Mouse (Mus musculus): ENCODE data around the gene Syne1.

The Syne1 gene

DNA sequence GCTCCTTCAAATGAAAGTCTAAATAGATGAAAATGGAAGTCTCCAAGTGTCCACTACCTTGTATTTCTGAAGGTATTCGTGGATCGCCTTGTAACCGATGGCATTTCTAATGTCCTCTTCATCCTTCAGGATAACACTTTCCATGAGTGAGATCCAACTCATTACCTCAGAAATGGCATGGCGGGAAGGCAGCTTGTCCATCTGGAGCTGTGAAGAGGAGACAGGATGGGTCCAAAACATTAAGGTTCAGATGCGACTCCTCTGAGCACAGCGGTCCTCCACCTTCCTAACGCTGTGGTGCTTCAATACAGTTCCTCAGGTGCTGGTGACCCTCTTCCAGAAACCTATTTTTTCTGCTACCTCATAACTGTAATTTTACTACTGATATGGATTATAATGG, 426.5 kb downstream of the Syne1 start:
- DNase-seq: no peak

DNA sequence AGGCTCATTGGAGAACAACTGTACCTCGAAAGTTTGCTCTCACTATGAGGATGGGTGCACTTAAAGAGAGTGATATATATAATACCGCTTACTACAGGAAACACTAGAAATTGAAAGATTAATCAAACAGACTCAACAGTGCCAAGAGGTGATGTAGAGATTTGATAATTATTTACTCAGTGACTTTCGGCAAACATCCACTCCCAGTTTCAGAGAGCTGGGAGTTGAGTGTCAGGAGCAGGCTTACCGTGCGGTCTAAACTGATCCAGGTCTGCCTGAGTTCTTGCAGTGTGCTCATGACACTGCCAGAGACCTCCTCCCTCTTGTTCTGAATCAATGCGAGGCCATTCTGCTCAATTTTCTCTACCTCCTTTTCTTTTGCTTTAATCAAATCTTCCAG, 434.6 kb downstream of the Syne1 start:
- DNase-seq: no peak

DNA sequence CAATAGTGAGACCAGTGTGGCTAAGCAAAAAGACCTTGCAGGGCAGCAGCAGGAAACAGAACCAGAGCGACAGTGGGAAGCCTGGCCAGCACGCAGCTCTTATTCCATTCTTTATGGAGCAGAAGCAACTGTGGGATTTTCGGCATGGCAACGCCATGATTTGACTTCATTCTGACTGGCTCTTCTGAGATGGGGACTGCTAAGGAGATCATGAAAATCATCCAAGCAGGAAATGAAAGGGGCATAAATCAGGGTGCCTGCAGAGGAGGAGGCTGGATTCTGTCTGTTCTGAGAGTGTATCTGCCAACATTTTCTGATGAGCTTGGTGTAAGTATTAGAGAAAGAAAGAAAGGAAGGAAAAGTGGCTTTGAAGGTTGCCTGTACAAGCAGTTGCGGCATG, 435.1 kb downstream of the Syne1 start:
- DNase-seq: no peak

DNA sequence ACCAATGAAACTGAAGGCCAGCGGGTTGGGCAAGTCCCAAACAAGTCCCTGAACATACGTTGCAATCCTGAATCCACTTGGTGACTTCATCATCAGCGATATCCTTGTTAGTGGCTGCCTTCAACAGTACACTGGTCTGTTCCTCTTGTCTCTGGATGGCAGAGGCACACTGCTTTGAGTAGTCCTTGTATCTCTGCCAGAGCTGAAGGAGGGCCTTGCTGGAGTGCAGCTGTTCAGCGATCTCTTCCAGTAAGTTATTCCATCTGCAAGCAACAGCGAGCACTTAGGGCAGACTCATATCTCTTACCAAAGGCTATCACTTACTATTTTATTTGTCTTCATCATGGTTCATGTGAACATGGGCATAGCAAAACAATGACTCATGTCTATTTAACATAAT, 440.5 kb downstream of the Syne1 start:
- no peak for DNase-seq

DNA sequence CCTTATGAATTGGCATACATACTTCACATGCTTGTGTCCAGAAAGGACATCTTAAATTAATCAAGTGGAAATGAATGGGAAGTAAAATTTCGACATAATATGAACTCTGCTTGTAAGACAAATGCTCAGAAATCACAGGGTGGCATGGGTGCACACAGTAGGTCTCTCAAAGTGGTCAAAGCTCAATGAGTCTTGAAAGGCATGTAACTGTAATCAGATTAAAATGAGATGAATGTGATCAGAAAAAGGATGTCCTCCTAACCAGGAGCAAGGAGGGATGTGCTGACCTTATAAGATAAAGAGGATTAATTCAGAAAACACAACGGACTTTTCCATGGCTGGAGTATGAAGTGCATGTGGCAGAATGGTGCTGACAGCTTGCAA, 453.5 kb downstream of the Syne1 start:
- no peak for DNase-seq

DNA sequence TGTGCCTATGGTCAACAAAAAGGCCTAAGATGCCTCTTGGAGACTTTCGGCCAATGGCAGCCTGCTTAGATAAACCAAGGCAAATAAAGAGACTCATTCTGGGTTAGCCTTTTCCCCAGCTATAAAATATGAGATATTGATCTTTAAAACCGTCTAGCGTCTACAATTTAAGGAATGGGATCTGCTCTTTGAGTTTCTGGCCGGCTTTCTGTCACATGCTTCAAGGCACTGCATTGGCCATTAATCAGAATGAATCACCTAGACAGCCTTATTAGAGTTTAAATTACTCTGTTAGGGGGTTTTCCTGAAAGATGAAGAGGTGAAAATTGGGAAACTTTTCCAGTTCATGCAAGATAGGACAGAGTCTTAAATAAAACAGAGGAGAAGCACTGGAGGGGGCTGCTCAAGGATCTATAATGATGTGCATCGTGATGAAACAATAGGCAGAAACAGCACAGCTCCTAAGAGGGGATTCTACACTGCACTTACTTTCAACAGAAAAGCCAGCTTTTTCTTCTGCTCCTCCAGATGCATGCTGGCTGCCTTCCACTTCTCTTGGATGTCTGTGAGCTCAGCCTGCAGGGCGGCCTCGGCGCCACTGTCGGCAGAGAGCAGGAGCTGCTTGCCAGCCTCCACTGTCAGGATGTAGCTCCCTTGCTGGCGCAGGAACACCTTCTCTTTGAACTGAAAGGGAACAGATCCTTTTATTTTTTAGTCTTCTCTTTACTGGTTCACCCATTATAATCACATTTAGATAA, 454.1 kb downstream of the Syne1 start:
- DNase-seq: no peak

DNA sequence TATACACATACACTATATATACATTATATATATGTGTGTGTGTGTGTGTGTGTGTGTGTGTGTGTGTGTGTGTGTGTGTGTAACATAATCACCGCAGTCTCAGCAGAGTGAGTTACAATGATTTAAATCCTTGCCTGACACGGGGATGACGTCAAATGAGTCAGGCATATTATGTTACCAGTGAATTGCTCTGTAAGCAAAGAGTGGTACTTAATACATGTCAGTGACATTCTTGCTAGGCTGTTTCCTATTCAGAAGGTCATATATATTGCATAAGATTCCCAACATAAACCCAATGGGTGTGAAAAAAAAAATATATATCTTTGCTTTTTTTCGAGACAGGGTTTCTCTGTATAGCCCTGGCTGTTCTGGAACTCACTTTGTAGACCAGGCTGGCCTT, 462.1 kb downstream of the Syne1 start:
- no peak for DNase-seq

DNA sequence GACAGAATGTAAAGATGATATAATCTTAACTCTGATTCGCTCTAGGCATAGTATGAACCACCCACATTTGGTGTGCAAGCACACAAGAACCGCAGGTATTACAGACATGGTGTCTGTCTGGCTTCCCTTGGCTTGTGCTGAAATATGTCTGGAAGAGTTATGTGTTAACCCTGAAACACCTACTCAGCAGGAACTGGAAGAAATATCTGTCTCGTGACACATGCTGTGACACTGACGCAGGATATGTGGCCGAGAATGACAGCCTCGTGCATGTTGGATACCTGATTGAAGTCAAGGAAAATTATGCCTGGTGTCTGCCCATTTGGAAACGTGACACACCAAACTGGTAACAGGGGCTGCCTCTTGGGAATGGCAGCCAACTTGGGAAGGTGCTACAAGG, 463.9 kb downstream of the Syne1 start:
- DNase-seq: no peak

GRCm38 (mm10) chr10:5086329-5086728, 465.0 kb downstream of the Syne1 start:
- DNase-seq: no peak

DNA sequence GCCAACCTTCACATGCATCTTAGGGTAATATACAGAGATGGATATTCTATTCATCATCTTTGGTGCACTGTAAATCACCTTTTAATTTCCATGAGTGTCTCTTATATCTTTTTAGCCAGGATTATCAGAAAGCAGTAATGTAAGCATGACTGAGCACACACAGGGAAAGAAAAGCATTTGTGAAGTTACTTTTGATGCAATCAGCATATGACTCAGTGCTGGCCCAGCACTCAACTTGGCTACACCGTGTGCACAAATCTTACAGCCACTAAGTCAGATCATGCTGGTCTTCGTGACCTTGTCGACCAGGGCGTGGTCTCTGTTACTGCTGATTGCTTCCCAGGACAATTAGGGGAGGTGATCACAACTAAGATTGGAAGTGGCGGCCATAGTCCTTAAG, 465.5 kb downstream of the Syne1 start:
- no peak for DNase-seq

- no peak for DNase-seq
Measured at GRCm38 (mm10) chr10:5083716-5084115, 467.6 kb downstream of the Syne1 start.

DNA sequence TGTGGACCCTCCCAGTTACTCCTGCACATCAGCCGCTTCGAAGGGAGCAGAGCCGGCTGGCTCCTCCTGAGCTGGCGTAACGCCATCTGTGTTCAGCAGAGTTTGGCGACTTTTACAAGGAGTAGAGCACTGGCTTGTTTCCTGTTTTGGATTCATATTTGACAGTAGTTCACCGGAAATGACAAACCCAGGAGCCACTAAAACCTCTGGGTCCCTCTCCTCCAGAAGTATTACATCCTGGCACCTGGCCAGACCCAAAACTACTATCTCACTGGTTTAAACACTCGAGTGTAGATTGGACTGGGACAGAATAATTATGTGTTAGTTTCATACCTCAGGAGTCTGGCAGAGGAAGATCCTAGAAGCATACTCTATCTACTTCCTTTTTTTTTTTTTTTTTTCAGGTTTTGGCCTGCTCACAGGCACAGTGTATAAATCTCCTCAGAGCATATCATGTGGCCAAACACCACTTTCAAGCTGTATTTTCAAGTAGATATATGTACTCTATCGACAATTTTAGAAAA, 471.3 kb downstream of the Syne1 start:
- DNase-seq: peak; percentile 18

- no peak for DNase-seq
Measured at GRCm38 (mm10) chr10:5075724-5076123, 475.6 kb downstream of the Syne1 start.

GRCm38 (mm10) chr10:5072054-5072453, 479.2 kb downstream of the Syne1 start:
- no peak for DNase-seq

DNA sequence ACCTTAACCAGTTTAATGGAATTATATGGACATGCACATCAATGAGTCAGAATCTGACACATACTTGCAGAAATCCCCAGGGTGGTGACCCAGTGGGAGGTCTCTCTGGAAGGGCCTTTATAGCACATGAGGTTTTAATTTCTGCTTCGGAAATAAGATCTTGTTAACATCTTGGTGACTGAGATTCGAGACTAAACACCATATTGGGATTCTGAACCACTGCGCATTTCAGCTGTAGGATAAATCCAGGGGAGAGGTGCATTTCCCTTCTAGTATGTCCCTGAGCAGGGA, 480.4 kb downstream of the Syne1 start:
- no peak for DNase-seq

- DNase-seq: no peak
Measured at GRCm38 (mm10) chr10:5070168-5070940, 480.9 kb downstream of the Syne1 start.

- DNase-seq: no peak
Measured at GRCm38 (mm10) chr10:5068676-5069265, 482.5 kb downstream of the Syne1 start, which contains the start of gene Gm10097. Gm10097 (plus strand) TSS chr10:5069192.

- DNase-seq: no peak
Measured at GRCm38 (mm10) chr10:5067113-5067512, 484.2 kb downstream of the Syne1 start.

GRCm38 (mm10) chr10:5059983-5060382, 491.3 kb downstream of the Syne1 start:
- no peak for DNase-seq

DNA sequence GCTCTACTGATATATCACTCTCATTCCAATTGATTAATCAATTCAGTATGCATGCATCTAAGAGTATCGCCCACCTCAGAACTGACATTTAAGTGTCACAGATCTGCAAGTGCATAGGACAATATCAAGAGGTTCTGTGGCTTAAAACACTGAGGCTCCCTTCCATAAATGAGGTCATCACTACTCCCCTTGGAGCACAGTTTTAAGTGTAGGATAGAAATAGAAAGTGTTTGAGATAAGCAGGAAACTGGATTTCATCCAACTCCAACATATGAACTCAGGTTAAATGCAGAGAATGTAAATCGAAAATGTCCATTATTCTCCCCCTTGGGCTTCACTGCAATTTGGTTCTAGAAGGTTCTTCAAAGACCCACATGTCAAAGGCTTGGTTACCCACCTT, 492.4 kb downstream of the Syne1 start:
- no peak for DNase-seq

- DNase-seq: no peak
Measured at GRCm38 (mm10) chr10:5057661-5058060, 493.6 kb downstream of the Syne1 start.

GRCm38 (mm10) chr10:5056940-5057339, 494.3 kb downstream of the Syne1 start:
- no peak for DNase-seq

DNA sequence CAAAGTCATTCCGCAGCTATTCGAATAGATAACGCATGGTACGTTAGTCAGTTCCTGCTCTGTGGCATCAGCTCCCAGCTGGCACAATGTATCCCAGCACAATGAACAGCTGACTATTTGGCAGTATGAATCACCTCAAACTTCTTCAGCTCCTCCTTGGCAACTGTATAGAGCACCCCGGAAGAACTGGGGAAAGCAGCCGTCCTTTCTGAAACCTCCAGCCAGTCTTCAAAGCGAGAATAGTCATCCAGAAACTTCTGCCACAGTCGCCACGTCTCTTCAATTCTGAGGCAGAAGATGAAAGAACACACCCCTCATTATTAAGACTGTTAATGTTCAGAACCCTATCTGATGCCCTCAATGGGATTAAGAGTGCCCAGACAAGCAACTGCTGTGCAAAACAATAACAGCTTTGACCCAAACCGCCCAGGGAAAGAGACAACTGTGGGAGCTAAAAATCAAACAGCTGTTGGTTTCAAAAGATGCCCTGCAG, 495.0 kb downstream of the Syne1 start:
- no peak for DNase-seq

DNA sequence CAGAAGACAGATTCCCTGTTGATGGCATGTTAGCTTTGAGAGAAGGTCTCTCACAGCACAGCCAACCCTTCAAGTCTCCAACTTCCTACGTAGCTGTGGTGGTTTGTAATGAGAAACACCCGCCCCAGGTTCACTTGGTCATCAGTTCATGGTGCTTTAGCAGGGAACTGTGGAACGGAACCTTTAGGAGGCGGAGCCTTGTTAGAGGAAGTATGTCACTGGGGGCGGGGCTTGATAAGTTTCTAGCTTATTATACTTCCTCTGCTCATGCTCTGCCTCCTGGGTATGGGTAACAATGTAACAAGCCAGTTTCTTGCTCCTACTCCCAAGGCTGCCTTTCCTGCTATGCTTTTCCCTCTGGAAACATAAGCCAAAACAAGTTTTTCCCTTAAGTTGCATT, 505.6 kb downstream of the Syne1 start:
- DNase-seq: no peak
